Comparison of ENCODE assay signal across 10 mouse cellular contexts in the genomic region with DNA sequence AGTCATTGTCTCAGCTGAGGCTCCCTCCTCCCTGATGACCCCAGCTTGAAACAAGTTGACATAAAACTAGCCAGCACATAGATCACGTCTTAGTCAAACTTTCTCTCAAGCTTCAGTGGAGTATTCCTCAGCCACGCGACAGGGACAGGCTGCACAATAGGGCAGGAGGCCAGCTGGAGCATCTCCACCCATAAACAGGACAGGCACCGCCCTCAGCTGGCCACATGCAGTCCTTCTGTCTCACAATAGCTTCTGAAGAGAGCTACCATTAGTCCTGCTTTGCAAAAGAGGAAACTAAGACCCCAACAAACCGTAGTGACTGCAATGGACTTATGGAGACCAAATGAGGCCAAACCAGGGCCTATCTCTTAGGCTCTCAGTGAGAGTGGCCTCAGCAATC. TPM values are rescaled to one million over a fixed set of nuclear protein-coding genes. Genes with fewer than 3 reads are reported as not detected.
DNase-seq lines count a peak whose midpoint lies in the region; ATAC-seq and TF ChIP-seq lines count a peak whose summit lies in the region.
"Had no signal": no experiment of that assay in that cellular context is flagged by ENCODE, and none has a peak within 500 bp of the region (broad histone marks: within the 10 kb centered on the region; RNA-seq: fewer than 3 reads in every experiment).

No protein-coding gene starts in this region.

- H3K4me3 ChIP-seq in kidney, adult 2 months (ENCODE audit: insufficient read depth, low read depth, low read length), result no peak overlapping the region
- no peak overlapping the region for H3K4me3 ChIP-seq in kidney, embryonic 14.5 days (ENCODE audit: low read length)
- H3K4me3 ChIP-seq in liver, embryonic 12.5 days, result no peak overlapping the region
- no peak overlapping the region for H3K4me3 ChIP-seq in forebrain, embryonic 12.5 days (replicated peaks)

- no peaks in the 10 kb centered on the region for H3K27me3 ChIP-seq in kidney, adult 2 months (replicated peaks; ENCODE audit: control insufficient read depth, insufficient read depth, low read length)
- H3K27me3 ChIP-seq in kidney, embryonic 14.5 days (ENCODE audit: control insufficient read depth, insufficient read depth, low read length), result no peaks in the 10 kb centered on the region
- 0 out of 2 replicates have a peak, but pooled peaks cover 5% of the 10 kb centered on the region for H3K27me3 ChIP-seq in liver, embryonic 12.5 days (replicated peaks)
- H3K27me3 ChIP-seq in forebrain, embryonic 12.5 days, result no peaks in the 10 kb centered on the region

- peak; percentile 39; the same call in 1 of the 2 replicates for TF ChIP-seq CTCF in kidney, adult 2 months (conservative IDR thresholded peaks at IDR 0.05; ENCODE audit: insufficient read depth, insufficient read length, low read depth, low read length)

- no peak overlapping the region for H3K27ac ChIP-seq in kidney, adult 2 months (ENCODE audit: insufficient read depth, low read depth, low read length)
- no peak overlapping the region for H3K27ac ChIP-seq in kidney, embryonic 14.5 days (ENCODE audit: low read depth, low read length)
- no peak overlapping the region for H3K27ac ChIP-seq in liver, embryonic 12.5 days
- H3K27ac ChIP-seq in forebrain, embryonic 12.5 days, result no peak overlapping the region

- no peak for ATAC-seq in kidney, embryonic 14.5 days (ENCODE audit: low FRiP score, low TSS enrichment)
- no peak for ATAC-seq in liver, embryonic 12.5 days
- no peak for ATAC-seq in forebrain, embryonic 12.5 days (ENCODE audit: low FRiP score)

- 35% methylated on average over 5 of the region's 5 CpGs for WGBS in kidney, adult 2 months
- 61% methylated on average over 5 of the region's 5 CpGs for WGBS in kidney, embryonic 14.5 days
- 61% methylated on average over 5 of the region's 5 CpGs for WGBS in liver, embryonic 12.5 days (ENCODE audit: insufficient replicate concordance)
- 70% methylated on average over 5 of the region's 5 CpGs for WGBS in forebrain, embryonic 12.5 days

- no peak for TF ChIP-seq POLR2A in kidney, adult 2 months (IDR thresholded peaks at IDR 0.05; ENCODE audit: low read depth, low read length)

- H3K36me3 ChIP-seq in kidney, adult 2 months (ENCODE audit: control insufficient read depth, insufficient read depth, low read length), result no peaks in the 10 kb centered on the region
- peaks cover 3% of the 10 kb centered on the region; the same call in 1 of the 2 replicates for H3K36me3 ChIP-seq in kidney, embryonic 14.5 days (ENCODE audit: control insufficient read depth, insufficient read depth, low read length)
- 0 out of 2 replicates have a peak, but pooled peaks cover 4% of the 10 kb centered on the region for H3K36me3 ChIP-seq in liver, embryonic 12.5 days
- H3K36me3 ChIP-seq in forebrain, embryonic 12.5 days (replicated peaks), result peaks cover 4% of the 10 kb centered on the region

- H3K4me1 ChIP-seq in kidney, adult 2 months (ENCODE audit: control insufficient read depth, insufficient read depth, low read length), result no peaks in the 10 kb centered on the region
- H3K4me1 ChIP-seq in kidney, embryonic 14.5 days (ENCODE audit: control insufficient read depth, insufficient read depth, low read length), result no peaks in the 10 kb centered on the region
- H3K4me1 ChIP-seq in liver, embryonic 12.5 days, result peaks cover 10% of the 10 kb centered on the region
- H3K4me1 ChIP-seq in forebrain, embryonic 12.5 days, result no peaks in the 10 kb centered on the region

- H3K9me3 ChIP-seq in kidney, embryonic 14.5 days (ENCODE audit: control insufficient read depth, low read length), result no peaks in the 10 kb centered on the region
- no peaks in the 10 kb centered on the region for H3K9me3 ChIP-seq in liver, embryonic 12.5 days (replicated peaks)
- H3K9me3 ChIP-seq in forebrain, embryonic 12.5 days, result no peaks in the 10 kb centered on the region

- DNase-seq in kidney, adult 2 months, result peak; percentile 79
- DNase-seq in Muller cell, postnatal 12 days (ENCODE audit: inconsistent ontology term), result peak; percentile 68
- peak; percentile 66 for DNase-seq in gastrocnemius, postnatal 10 days
- DNase-seq in right cerebral cortex, adult 2 months (ENCODE audit: low spot score in 2 of 2), result no peak
- DNase-seq in thymus, postnatal 25 days, result no peak

- no peak overlapping the region for H3K4me2 ChIP-seq in kidney, embryonic 14.5 days (replicated peaks; ENCODE audit: low read depth, low read length)
- H3K4me2 ChIP-seq in liver, embryonic 12.5 days, result peak overlapping the region; percentile 41
- no peak overlapping the region for H3K4me2 ChIP-seq in forebrain, embryonic 12.5 days

- no peak overlapping the region for H3K9ac ChIP-seq in kidney, embryonic 14.5 days (ENCODE audit: low read depth, low read length)
- no peak overlapping the region for H3K9ac ChIP-seq in liver, embryonic 12.5 days
- no peak overlapping the region for H3K9ac ChIP-seq in forebrain, embryonic 12.5 days

RNA-seq across cellular contexts. Expression of gene Treh, which starts 27.6 kb away (rescaled TPM):
- 32.2 and 34.4 TPM in 2 replicates for polyA plus RNA-seq in kidney, adult 2 months (2012; rRNA removed)
- not detected in 2 replicates for polyA plus RNA-seq in kidney, embryonic 14.5 days (2014; fragmentation: Nextera tagmentation; extraction: Ambion mirVana)
- total RNA-seq in gastrocnemius, postnatal 10 days (2021), result not detected
- not detected in 2 replicates for polyA plus RNA-seq in liver, embryonic 12.5 days (2016; fragmentation: Nextera tagmentation; extraction: Ambion mirVana)
- not detected in 2 replicates for polyA plus RNA-seq in forebrain, embryonic 12.5 days (2016; fragmentation: Nextera tagmentation; extraction: Ambion mirVana)
- polyA plus RNA-seq: erythroblast, embryonic 14.5 days; liver, embryonic 16.5 days had no signal

RNA-seq across cellular contexts. Expression of gene Ddx6, which starts 40.8 kb away (rescaled TPM):
- 18.1 and 20.8 TPM in 2 replicates for polyA plus RNA-seq in kidney, adult 2 months (2012; rRNA removed)
- polyA plus RNA-seq in kidney, embryonic 14.5 days (2014; fragmentation: Nextera tagmentation; extraction: Ambion mirVana), result 28.2 and 29.1 TPM in 2 replicates
- total RNA-seq in gastrocnemius, postnatal 10 days (2021), result 10 to 100 TPM; 72.0 to 78.9 TPM
- polyA plus RNA-seq in liver, embryonic 12.5 days (2016; fragmentation: Nextera tagmentation; extraction: Ambion mirVana), result 9.3 and 10.0 TPM in 2 replicates
- polyA plus RNA-seq in forebrain, embryonic 12.5 days (2016; fragmentation: Nextera tagmentation; extraction: Ambion mirVana), result 22.8 and 24.4 TPM in 2 replicates

Comparison
In these comparisons a context has a peak if more than half of its experiments do, and no peak if none do; other contexts are left out.
1. RNA of gene Treh, which starts 27.6 kb away (polyA plus RNA-seq): 32.2 to 34.4 TPM in kidney, adult 2 months; not detected in kidney, embryonic 14.5 days, not detected in liver, embryonic 12.5 days and not detected in forebrain, embryonic 12.5 days; every median in the first group is over 10 times any median in the second.
2. DNase-seq: peak in kidney, adult 2 months (single experiment), Muller cell, postnatal 12 days (single experiment) and gastrocnemius, postnatal 10 days (single experiment); none in right cerebral cortex, adult 2 months (0 of 2) and thymus, postnatal 25 days (single experiment).